Mouse (Mus musculus) kidney, embryonic 16.5 days (tissue): ENCODE measurements around the gene Uqcc3. TPM values are rescaled to one million over a fixed set of nuclear protein-coding genes. Genes with fewer than 3 reads are reported as not detected.

ENCODE experiments used
- ATAC-seq: fragments of 200-750 bp; cut with Nextera tagmentation; 2 replicates; pipeline ENCODE4 v1.8.0; 2017; ENCODE audit warnings: moderate TSS enrichment; ENCODE audit not compliant: low FRiP score, low TSS enrichment
- H3K27ac ChIP-seq: fragments of 300-500 bp; sonication (generic); 2 replicates; pipeline ENCODE4 v1.5.1; 2014; ENCODE audit warnings: low read length
- H3K27me3 ChIP-seq: fragments of 300-500 bp; sonication (generic); 2 replicates; pipeline ENCODE4 v1.6.1; 2014; ENCODE audit warnings: low read length, control low read depth, mixed read lengths; ENCODE audit not compliant: insufficient read depth
- H3K36me3 ChIP-seq: fragments of 300-500 bp; sonication (generic); 2 replicates; pipeline ENCODE4 v1.6.1; 2014; ENCODE audit warnings: low read length, control low read depth, mixed read lengths; ENCODE audit not compliant: insufficient read depth
- H3K4me1 ChIP-seq: fragments of 300-500 bp; sonication (generic); 2 replicates; pipeline ENCODE4 v1.6.1; 2014; ENCODE audit warnings: low read length, control low read depth, mixed read lengths; ENCODE audit not compliant: insufficient read depth
- H3K4me2 ChIP-seq: fragments of 300-500 bp; sonication (generic); replicated peaks from 2 replicates; pipeline ENCODE4 v1.6.1; 2014; ENCODE audit warnings: low read depth, low read length
- H3K4me3 ChIP-seq: fragments of 300-500 bp; sonication (generic); 2 replicates; pipeline ENCODE4 v1.5.1; 2014; ENCODE audit warnings: mild to moderate bottlenecking, low read length
- H3K9ac ChIP-seq: fragments of 300-500 bp; sonication (generic); replicated peaks from 2 replicates; pipeline ENCODE4 v1.6.1; 2014; ENCODE audit warnings: low read length
- H3K9me3 ChIP-seq: fragments of 300-500 bp; sonication (generic); 2 replicates; pipeline ENCODE4 v1.6.1; 2016; ENCODE audit warnings: low read length, control low read depth
- WGBS: fragments of 180-500 bp; shearing (Covaris S2); extraction: QIAGEN DNeasy Blood & Tissue Kit; methylation state at CpG from one replicate; pipeline ENCODE4 v1.1.7; 2014; 5-methylcytosine and 5-hydroxymethylcytosine counted together
- polyA plus RNA-seq: library from polyadenylated mRNA; unstranded; fragments of >200 nt; fragmentation: Nextera tagmentation; extraction: Ambion mirVana; gene quantifications from 2 replicates; pipeline ENCODE4 v1.2.1, GENCODE M21; 2015

The Uqcc3 gene
- polyA plus RNA-seq, 1 experiment from 2014 or later: 69.3 TPM

- Histone ChIP-seq H3K9ac (no peak overlapping the region), H3K4me1 (0 out of 2 replicates have a peak, but pooled peaks cover 7% of the 10 kb centered on the region), H3K9me3 (no peaks in the 10 kb centered on the region), H3K27me3 (no peaks in the 10 kb centered on the region), H3K36me3 (peaks cover 3% of the 10 kb centered on the region; the same call in 1 of the 2 replicates), H3K27ac (no peak overlapping the region), H3K4me2 (no peak overlapping the region), H3K4me3 (no peak overlapping the region)
- WGBS: 52% methylated on average over 10 of the region's 10 CpGs
- ATAC-seq: no peak
Observed at GRCm38 (mm10) chr19:8852236-8852928, 28.3 kb downstream of the Uqcc3 start.

- Histone ChIP-seq H3K27me3 (no peaks in the 10 kb centered on the region), H3K27ac (no peak overlapping the region), H3K4me2 (no peak overlapping the region), H3K4me3 (no peak overlapping the region), H3K9me3 (no peaks in the 10 kb centered on the region), H3K9ac (no peak overlapping the region), H3K4me1 (0 out of 2 replicates have a peak, but pooled peaks cover 7% of the 10 kb centered on the region), H3K36me3 (peaks cover 9% of the 10 kb centered on the region)
- no peak for ATAC-seq
- WGBS: 57% methylated on average over 7 of the region's 7 CpGs
Observed at GRCm38 (mm10) chr19:8851639-8852038, 29.1 kb downstream of the Uqcc3 start.

GRCm38 (mm10) chr19:8850402-8850901 is 30.3 kb downstream of the Uqcc3 start, which contains the start of gene Lrrn4cl:
TSS of gene Lrrn4cl (plus strand) at chr19:8850768.
- Histone ChIP-seq H3K36me3 (peaks cover 21% of the 10 kb centered on the region), H3K9me3 (no peaks in the 10 kb centered on the region), H3K4me3 (no peak within 1 kb of the TSS), H3K27ac (no peak within 1 kb of the TSS), H3K4me1 (0 out of 2 replicates have a peak, but pooled peaks cover 7% of the 10 kb centered on the region), H3K27me3 (no peaks in the 10 kb centered on the region), H3K9ac (peak within 1 kb of the TSS; percentile 23; the same call in 1 of the 2 replicates), H3K4me2 (0 out of 2 replicates have a peak within 1 kb of the TSS, but pooled peaks have one; percentile 14)
- 23% methylated on average over 7 of the region's 7 CpGs for WGBS
- peak; percentile 49; the same call in 1 of the 2 replicates for ATAC-seq

GRCm38 (mm10) chr19:8848356-8848755 is 32.4 kb downstream of the Uqcc3 start:
- 78% methylated on average over 5 of the region's 5 CpGs for WGBS
- ATAC-seq: no peak
- 0 out of 2 replicates have a peak, but pooled peaks cover 7% of the 10 kb centered on the region for H3K4me1 ChIP-seq
- no peaks in the 10 kb centered on the region for H3K27me3 ChIP-seq
- no peak overlapping the region for H3K4me2 ChIP-seq
- H3K9me3 ChIP-seq: no peaks in the 10 kb centered on the region
- peaks cover 22% of the 10 kb centered on the region for H3K36me3 ChIP-seq
- no peak overlapping the region for H3K4me3 ChIP-seq
- H3K27ac ChIP-seq: no peak overlapping the region
- no peak overlapping the region for H3K9ac ChIP-seq

GRCm38 (mm10) chr19:8844371-8845129 is 36.2 kb downstream of the Uqcc3 start:
- Histone ChIP-seq H3K4me1 (peaks cover 16% of the 10 kb centered on the region), H3K27me3 (no peaks in the 10 kb centered on the region), H3K27ac (no peak overlapping the region), H3K4me2 (no peak overlapping the region), H3K4me3 (no peak overlapping the region), H3K36me3 (peaks cover 28% of the 10 kb centered on the region), H3K9me3 (no peaks in the 10 kb centered on the region), H3K9ac (no peak overlapping the region)
- 74% methylated on average over 5 of the region's 5 CpGs for WGBS
- no peak for ATAC-seq

GRCm38 (mm10) chr19:8842961-8843360 is 37.8 kb downstream of the Uqcc3 start:
- Histone ChIP-seq H3K4me2 (no peak overlapping the region), H3K27ac (no peak overlapping the region), H3K9ac (no peak overlapping the region), H3K4me3 (no peak overlapping the region), H3K9me3 (no peaks in the 10 kb centered on the region), H3K4me1 (peaks cover 32% of the 10 kb centered on the region), H3K36me3 (peaks cover 28% of the 10 kb centered on the region), H3K27me3 (no peaks in the 10 kb centered on the region)
- 87% methylated on average over 6 of the region's 6 CpGs for whole genome bisulfite sequencing
- no peak for ATAC-seq

- Histone ChIP-seq H3K27ac (peak overlapping the region; percentile 17; the same call in 1 of the 2 replicates), H3K9ac (peak overlapping the region; percentile 68), H3K4me1 (peaks cover 32% of the 10 kb centered on the region), H3K36me3 (peaks cover 15% of the 10 kb centered on the region; the same call in 1 of the 2 replicates), H3K4me3 (peak overlapping the region; percentile 59), H3K4me2 (peak overlapping the region; percentile 76), H3K9me3 (no peaks in the 10 kb centered on the region), H3K27me3 (no peaks in the 10 kb centered on the region)
- no peak for ATAC-seq
- 92% methylated on average over 7 of the region's 7 CpGs for WGBS
Observed at GRCm38 (mm10) chr19:8841012-8841411, 39.7 kb downstream of the Uqcc3 start.

- Histone ChIP-seq H3K9ac (peak overlapping the region; percentile 68), H3K36me3 (peaks cover 15% of the 10 kb centered on the region), H3K27me3 (no peaks in the 10 kb centered on the region), H3K9me3 (no peaks in the 10 kb centered on the region), H3K27ac (peak overlapping the region; percentile 37; the same call in 1 of the 2 replicates), H3K4me2 (peak overlapping the region; percentile 76), H3K4me1 (peaks cover 32% of the 10 kb centered on the region), H3K4me3 (peak overlapping the region; percentile 59)
- WGBS: 23% methylated on average over 29 of the region's 29 CpGs
- ATAC-seq: peak; percentile 73
Observed at GRCm38 (mm10) chr19:8839908-8840791, 40.6 kb downstream of the Uqcc3 start.
